Mouse (Mus musculus) macrophage (primary cell): ENCODE measurements around the gene Matn4. TPM values are rescaled to one million over a fixed set of nuclear protein-coding genes. Genes with fewer than 3 reads are reported as not detected.

Experiments
- H3K27ac ChIP-seq: fragments of 350-480 bp; formaldehyde crosslinking; 2 replicates; pipeline ENCODE4 v1.9.0; 2021
- H3K36me3 ChIP-seq: fragments of 350-480 bp; formaldehyde crosslinking; 2 replicates; pipeline ENCODE4 v1.9.0; 2021; ENCODE audit errors: inconsistent target
- H3K4me3 ChIP-seq: fragments of 350-480 bp; formaldehyde crosslinking; 2 replicates; pipeline ENCODE4 v1.9.0; 2021; ENCODE audit errors: inconsistent target
- H3K79me2 ChIP-seq: fragments of 350-480 bp; formaldehyde crosslinking; 2 replicates; pipeline ENCODE4 v1.9.0; 2021; ENCODE audit errors: inconsistent target
- WGBS: methylation state at CpG from one replicate; pipeline ENCODE4 v1.1.7; 2026; ENCODE audit warnings: inconsistent platforms; ENCODE audit not compliant: missing documents; 5-methylcytosine and 5-hydroxymethylcytosine counted together
- polyA plus RNA-seq: library from polyadenylated mRNA; stranded (reverse); fragments of 250-400 nt; gene quantifications from 3 replicates; pipeline ENCODE4 v1.2.4, GENCODE M21; 2018; ENCODE audit warnings: inconsistent platforms

Gene Matn4
- polyA plus RNA-seq, 1 experiment from 2014 or later = not detected

- 18% methylated on average over 3 of the region's 3 CpGs for WGBS
- H3K4me3 ChIP-seq = no peak overlapping the region
- no peaks in the 10 kb centered on the region for H3K36me3 ChIP-seq
- no peak overlapping the region for H3K27ac ChIP-seq
- H3K79me2 ChIP-seq = no peaks in the 10 kb centered on the region
Observed at GRCm38 (mm10) chr2:164382971-164383370, 22.0 kb downstream of the Matn4 start.

GRCm38 (mm10) chr2:164381726-164382125, 23.2 kb downstream of the Matn4 start:
- H3K27ac ChIP-seq = no peak overlapping the region
- WGBS = 89% methylated on average over 5 of the region's 8 CpGs
- H3K36me3 ChIP-seq = no peaks in the 10 kb centered on the region
- no peaks in the 10 kb centered on the region for H3K79me2 ChIP-seq
- H3K4me3 ChIP-seq = no peak overlapping the region

GRCm38 (mm10) chr2:164377478-164378426, 27.2 kb downstream of the Matn4 start:
- 86% methylated on average over 15 of the region's 15 CpGs for WGBS
- H3K27ac ChIP-seq = no peak overlapping the region
- H3K36me3 ChIP-seq = no peaks in the 10 kb centered on the region
- H3K4me3 ChIP-seq = no peak overlapping the region
- H3K79me2 ChIP-seq = no peaks in the 10 kb centered on the region

- WGBS = 18% methylated on average over 4 of the region's 4 CpGs
- H3K79me2 ChIP-seq = no peaks in the 10 kb centered on the region
- no peaks in the 10 kb centered on the region for H3K36me3 ChIP-seq
- no peak overlapping the region for H3K4me3 ChIP-seq
- H3K27ac ChIP-seq = no peak overlapping the region
Observed at GRCm38 (mm10) chr2:164373187-164373586, 31.8 kb downstream of the Matn4 start.

- H3K27ac ChIP-seq = no peak overlapping the region
- no peak overlapping the region for H3K4me3 ChIP-seq
- 6% methylated on average over 3 of the region's 3 CpGs for WGBS
- H3K36me3 ChIP-seq = no peaks in the 10 kb centered on the region
- H3K79me2 ChIP-seq = no peaks in the 10 kb centered on the region
Observed at GRCm38 (mm10) chr2:164372408-164373053, 32.4 kb downstream of the Matn4 start.

- WGBS = 85% methylated on average over 3 of the region's 3 CpGs
- no peaks in the 10 kb centered on the region for H3K36me3 ChIP-seq
- H3K27ac ChIP-seq = no peak overlapping the region
- H3K4me3 ChIP-seq = no peak overlapping the region
- H3K79me2 ChIP-seq = no peaks in the 10 kb centered on the region
Observed at GRCm38 (mm10) chr2:164371371-164371770, 33.6 kb downstream of the Matn4 start.

- 52% methylated on average over 6 of the region's 6 CpGs for WGBS
- Histone ChIP-seq H3K36me3 (no peaks in the 10 kb centered on the region), H3K79me2 (no peaks in the 10 kb centered on the region), H3K27ac (no peak overlapping the region), H3K4me3 (no peak overlapping the region)
Observed at GRCm38 (mm10) chr2:164368620-164369105, 36.3 kb downstream of the Matn4 start.

GRCm38 (mm10) chr2:164366947-164367346, 38.0 kb downstream of the Matn4 start:
- H3K79me2 ChIP-seq = no peaks in the 10 kb centered on the region
- no peak overlapping the region for H3K4me3 ChIP-seq
- 77% methylated on average over 3 of the region's 3 CpGs for WGBS
- no peaks in the 10 kb centered on the region for H3K36me3 ChIP-seq
- H3K27ac ChIP-seq = no peak overlapping the region

- H3K79me2 ChIP-seq = no peaks in the 10 kb centered on the region
- H3K36me3 ChIP-seq = no peaks in the 10 kb centered on the region
- H3K4me3 ChIP-seq = no peak overlapping the region
- WGBS = 34% methylated on average over 13 of the region's 13 CpGs
- H3K27ac ChIP-seq = no peak overlapping the region
Observed at GRCm38 (mm10) chr2:164360974-164361657, 43.8 kb downstream of the Matn4 start.

GRCm38 (mm10) chr2:164359668-164360067, 45.3 kb downstream of the Matn4 start:
- H3K4me3 ChIP-seq = no peak overlapping the region
- H3K27ac ChIP-seq = no peak overlapping the region
- 46% methylated on average over 5 of the region's 5 CpGs for WGBS

GRCm38 (mm10) chr2:164359031-164359430, 45.9 kb downstream of the Matn4 start:
- Histone ChIP-seq H3K36me3 (no peaks in the 10 kb centered on the region), H3K27ac (no peak overlapping the region), H3K79me2 (no peaks in the 10 kb centered on the region), H3K4me3 (no peak overlapping the region)
- 75% methylated on average over 5 of the region's 5 CpGs for WGBS

More at GRCm38 (mm10) chr2:164359668-164360067, 45.3 kb downstream of the Matn4 start:
- no peaks in the 10 kb centered on the region for H3K36me3 ChIP-seq
- no peaks in the 10 kb centered on the region for H3K79me2 ChIP-seq

GRCm38 (mm10) chr2:164358373-164358772, 46.6 kb downstream of the Matn4 start:
- no peak overlapping the region for H3K4me3 ChIP-seq
- H3K36me3 ChIP-seq = no peaks in the 10 kb centered on the region
- no peaks in the 10 kb centered on the region for H3K79me2 ChIP-seq
- H3K27ac ChIP-seq = no peak overlapping the region
- 92% methylated on average over 3 of the region's 3 CpGs for WGBS

- no peaks in the 10 kb centered on the region for H3K79me2 ChIP-seq
- WGBS = 29% methylated on average over 11 of the region's 11 CpGs
- H3K4me3 ChIP-seq = no peak overlapping the region
- no peaks in the 10 kb centered on the region for H3K36me3 ChIP-seq
- H3K27ac ChIP-seq = no peak overlapping the region
Observed at GRCm38 (mm10) chr2:164356177-164356967, 48.6 kb downstream of the Matn4 start.

GRCm38 (mm10) chr2:164353356-164353755, 51.6 kb downstream of the Matn4 start:
- WGBS = 91% methylated on average over 9 of the region's 11 CpGs
- H3K27ac ChIP-seq = no peak overlapping the region
- H3K36me3 ChIP-seq = no peaks in the 10 kb centered on the region
- no peak overlapping the region for H3K4me3 ChIP-seq
- H3K79me2 ChIP-seq = no peaks in the 10 kb centered on the region
